Mouse (Mus musculus) G1E (cell line): ENCODE results near the gene Lrrc30. TPM values are rescaled to one million over a fixed set of nuclear protein-coding genes. Genes with fewer than 3 reads are reported as not detected.

Experiments
- ATAC-seq: 2 replicates; pipeline ENCODE4 v1.8.0; 2016; ENCODE audit warnings: mild to moderate bottlenecking; ENCODE audit not compliant: insufficient number of reproducible peaks, poor library complexity, low FRiP score, severe bottlenecking; ENCODE audit errors: extremely low read depth
- DNase-seq: peaks from one replicate; pipeline ENCODE4 v3.0.0; 2012; ENCODE audit warnings: low spot score
- H3K27me3 ChIP-seq: 2 replicates; pipeline ENCODE4 v1.6.1; 2012; ENCODE audit warnings: mild to moderate bottlenecking, low read length, inconsistent platforms; ENCODE audit not compliant: insufficient read depth
- H3K36me3 ChIP-seq: replicated peaks from 2 replicates; pipeline ENCODE3; 2012; ENCODE audit warnings: mild to moderate bottlenecking, inconsistent platforms
- H3K4me1 ChIP-seq: 2 replicates; pipeline ENCODE4 v1.6.1; 2012; ENCODE audit warnings: low read depth, low read length, inconsistent platforms, mixed read lengths; ENCODE audit not compliant: insufficient read depth
- H3K4me3 ChIP-seq: 2 replicates; pipeline ENCODE4 v1.5.1; 2012; ENCODE audit warnings: low read depth, mild to moderate bottlenecking, inconsistent platforms, low read length, moderate library complexity, mixed read lengths
- H3K9me3 ChIP-seq: replicated peaks from 2 replicates; pipeline ENCODE4 v1.6.1; 2012; ENCODE audit warnings: inconsistent platforms
- CTCF ChIP-seq: IDR thresholded peaks from 2 replicates; pipeline ENCODE4 v1.5.1; 2012; ENCODE audit warnings: low read depth, low read length, inconsistent platforms, mixed read lengths
- GATA1 ChIP-seq: IDR thresholded peaks from 2 replicates; pipeline ENCODE4 v1.6.1; 2012; ENCODE audit warnings: borderline replicate concordance, low read length, inconsistent platforms, mixed read lengths
- GATA2 ChIP-seq: IDR thresholded peaks from 2 replicates; pipeline ENCODE4 v1.6.1; 2012; ENCODE audit warnings: low read depth, low read length, inconsistent platforms, borderline replicate concordance
- POLR2AphosphoS5 ChIP-seq: IDR thresholded peaks from 2 replicates; pipeline ENCODE4 v1.6.1; 2012; ENCODE audit warnings: low read depth, low read length, inconsistent platforms; ENCODE audit not compliant: insufficient replicate concordance
- TAL1 ChIP-seq: conservative IDR thresholded peaks from 2 replicates; pipeline ENCODE4 v1.6.1; 2012; ENCODE audit warnings: low read depth, low read length, inconsistent platforms, mixed read lengths
- polyA plus RNA-seq: library from polyadenylated mRNA; stranded (reverse); fragments of >175 nt; gene quantifications from 2 replicates; pipeline ENCODE4 v1.2.3, GENCODE M21; 2012
- total RNA-seq, 2 experiments: library from RNA; stranded (forward) in 1 of 2; stranded (reverse) in 1 of 2; fragments of 200-1000 nt in 1 of 2; fragments of >200 nt in 1 of 2; fragmentation: Nextera tagmentation in 1 of 2; gene quantifications; 2 replicates each; pipeline ENCODE4 v1.2.3; 2014 to 2017

Gene Lrrc30
- total and polyA plus RNA-seq, 3 experiments: not detected

- TF ChIP-seq TAL1 (no peak), GATA2 (no peak), CTCF (no peak), POLR2AphosphoS5 (no peak), GATA1 (no peak)
- ATAC-seq: no peak
- H3K27me3 ChIP-seq: no peaks in the 10 kb centered on the region
- no peak for DNase-seq
- H3K4me3 ChIP-seq: no peak overlapping the region
- no peaks in the 10 kb centered on the region for H3K36me3 ChIP-seq
- no peaks in the 10 kb centered on the region for H3K4me1 ChIP-seq
- peaks cover 39% of the 10 kb centered on the region for H3K9me3 ChIP-seq
Observed at GRCm38 (mm10) chr17:67641627-67642026, 9.1 kb upstream of the Lrrc30 start.

- no peak for TF ChIP-seq GATA2
- no peak for TF ChIP-seq TAL1
- no peak for TF ChIP-seq POLR2AphosphoS5
- TF ChIP-seq GATA1: no peak
- TF ChIP-seq CTCF: no peak
- DNase-seq (no peak), ATAC-seq (no peak)
- H3K27me3 ChIP-seq: no peaks in the 10 kb centered on the region
- no peaks in the 10 kb centered on the region for H3K36me3 ChIP-seq
- H3K4me1 ChIP-seq: no peaks in the 10 kb centered on the region
- peaks cover 55% of the 10 kb centered on the region for H3K9me3 ChIP-seq
- no peak overlapping the region for H3K4me3 ChIP-seq
Observed at GRCm38 (mm10) chr17:67638119-67638810, 5.7 kb upstream of the Lrrc30 start.

GRCm38 (mm10) chr17:67636951-67637350, 4.4 kb upstream of the Lrrc30 start:
- Histone ChIP-seq H3K27me3 (no peaks in the 10 kb centered on the region), H3K36me3 (no peaks in the 10 kb centered on the region), H3K4me3 (no peak overlapping the region), H3K4me1 (no peaks in the 10 kb centered on the region), H3K9me3 (peaks cover 63% of the 10 kb centered on the region)
- no peak for TF ChIP-seq GATA1
- TF ChIP-seq CTCF: no peak
- TF ChIP-seq GATA2: no peak
- no peak for ATAC-seq
- DNase-seq: no peak

- Histone ChIP-seq H3K36me3 (no peaks in the 10 kb centered on the region), H3K4me1 (no peaks in the 10 kb centered on the region), H3K27me3 (no peaks in the 10 kb centered on the region), H3K4me3 (no peak overlapping the region), H3K9me3 (peaks cover 68% of the 10 kb centered on the region)
- no peak for ATAC-seq
- TF ChIP-seq POLR2AphosphoS5: no peak
- no peak for TF ChIP-seq GATA2
- no peak for TF ChIP-seq TAL1
- no peak for TF ChIP-seq CTCF
- TF ChIP-seq GATA1: no peak
- no peak for DNase-seq
Observed at GRCm38 (mm10) chr17:67636304-67636703, 3.8 kb upstream of the Lrrc30 start.

- H3K27me3 ChIP-seq: no peaks in the 10 kb centered on the region
- H3K4me1 ChIP-seq: no peaks in the 10 kb centered on the region
- no peak overlapping the region for H3K4me3 ChIP-seq
- peaks cover 75% of the 10 kb centered on the region for H3K9me3 ChIP-seq
- ATAC-seq (no peak), DNase-seq (no peak)
- TF ChIP-seq GATA2 (no peak), POLR2AphosphoS5 (no peak), TAL1 (no peak), GATA1 (no peak), CTCF (no peak)
- no peaks in the 10 kb centered on the region for H3K36me3 ChIP-seq
Observed at GRCm38 (mm10) chr17:67629746-67630145, 2.8 kb downstream of the Lrrc30 start.

GRCm38 (mm10) chr17:67629211-67629657, 3.3 kb downstream of the Lrrc30 start:
- ATAC-seq (no peak), DNase-seq (no peak)
- Histone ChIP-seq H3K27me3 (no peaks in the 10 kb centered on the region), H3K4me3 (no peak overlapping the region; the same call in 1 of the 2 replicates), H3K9me3 (peaks cover 70% of the 10 kb centered on the region), H3K4me1 (no peaks in the 10 kb centered on the region), H3K36me3 (no peaks in the 10 kb centered on the region)
- no peak for TF ChIP-seq GATA1
- no peak for TF ChIP-seq TAL1
- TF ChIP-seq GATA2: no peak
- TF ChIP-seq POLR2AphosphoS5: no peak
- TF ChIP-seq CTCF: no peak
